Mouse (Mus musculus) heart, adult 18-20 months (tissue): ENCODE results near the gene Map3k1. TPM values are rescaled to one million over a fixed set of nuclear protein-coding genes. Genes with fewer than 3 reads are reported as not detected.

ENCODE experiments used
- DNase-seq, 2 experiments: peaks; one replicate each; pipeline ENCODE4 v3.0.0; 2021 to 2022; ENCODE audit warnings: mixed read lengths in 1 of 2
- long read RNA-seq, 2 experiments: library from polyadenylated mRNA; stranded (forward); transcript quantifications; one replicate each; pipeline ENCODE4 v2.0.0; 2021
- total RNA-seq, 2 experiments: library from RNA; stranded (reverse); gene quantifications; 2 replicates each; pipeline ENCODE4 v1.2.3; 2021

The Map3k1 gene
- total RNA-seq, result 10 to 100 TPM; 17.0 to 19.6 TPM
- long read RNA-seq, experiment 1, partial matches to known transcripts, result 1 of 2 reads
- long read RNA-seq, experiment 1, other reads (novel, unspliced or antisense), result 1 of 2 reads
- long read RNA-seq, experiment 2, partial matches to known transcripts, result 1 of 1 reads
- long read RNA-seq, experiment 2, other reads (novel, unspliced or antisense), result 0 of 1 reads

DNA sequence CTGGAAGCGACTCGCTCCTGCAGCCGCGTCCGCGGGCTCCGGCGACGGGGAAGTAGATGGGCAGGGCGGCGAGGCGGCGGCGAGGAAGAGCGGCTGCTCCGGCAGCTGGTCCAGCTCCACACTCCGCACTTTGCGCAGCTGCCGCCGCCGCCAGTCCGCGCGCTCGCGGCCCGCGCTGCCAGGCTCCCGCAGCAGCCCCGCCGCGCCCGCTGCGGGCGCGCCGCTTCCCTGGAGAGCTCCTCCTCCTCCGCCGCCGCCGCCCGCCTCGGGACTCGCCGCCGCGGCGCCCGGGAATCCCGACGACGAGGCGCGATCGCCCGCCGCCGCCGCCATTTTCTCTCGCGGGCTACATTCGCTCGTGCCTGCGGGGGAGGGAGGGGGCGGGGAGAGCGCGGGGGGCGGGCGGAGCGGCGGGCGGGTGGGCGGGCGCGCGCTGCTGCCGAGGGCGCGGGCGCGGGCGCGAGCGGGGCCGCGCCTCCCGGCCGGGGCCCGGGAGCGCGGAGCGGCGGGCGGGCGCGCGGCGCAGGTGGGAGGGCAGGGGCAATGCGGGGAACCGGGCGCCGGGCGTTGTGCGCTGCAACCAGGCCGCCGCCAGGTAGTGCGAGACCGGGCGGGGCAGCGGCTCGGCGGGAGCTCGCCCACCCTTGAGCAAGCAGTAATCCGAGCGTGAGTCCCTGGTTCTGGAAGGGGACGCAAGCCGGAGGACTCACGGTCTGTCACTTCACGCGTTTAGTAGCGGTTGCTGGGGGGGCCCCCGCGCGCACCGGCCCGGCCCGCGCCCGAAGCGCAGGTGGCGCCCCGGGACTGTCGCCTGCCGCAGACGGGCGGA lies at the start of gene Map3k1:
Map3k1 (minus strand) TSS at position 357 of the 829 bp plus-strand sequence.
- DNase-seq, result peak; percentile 79 to 80

DNA sequence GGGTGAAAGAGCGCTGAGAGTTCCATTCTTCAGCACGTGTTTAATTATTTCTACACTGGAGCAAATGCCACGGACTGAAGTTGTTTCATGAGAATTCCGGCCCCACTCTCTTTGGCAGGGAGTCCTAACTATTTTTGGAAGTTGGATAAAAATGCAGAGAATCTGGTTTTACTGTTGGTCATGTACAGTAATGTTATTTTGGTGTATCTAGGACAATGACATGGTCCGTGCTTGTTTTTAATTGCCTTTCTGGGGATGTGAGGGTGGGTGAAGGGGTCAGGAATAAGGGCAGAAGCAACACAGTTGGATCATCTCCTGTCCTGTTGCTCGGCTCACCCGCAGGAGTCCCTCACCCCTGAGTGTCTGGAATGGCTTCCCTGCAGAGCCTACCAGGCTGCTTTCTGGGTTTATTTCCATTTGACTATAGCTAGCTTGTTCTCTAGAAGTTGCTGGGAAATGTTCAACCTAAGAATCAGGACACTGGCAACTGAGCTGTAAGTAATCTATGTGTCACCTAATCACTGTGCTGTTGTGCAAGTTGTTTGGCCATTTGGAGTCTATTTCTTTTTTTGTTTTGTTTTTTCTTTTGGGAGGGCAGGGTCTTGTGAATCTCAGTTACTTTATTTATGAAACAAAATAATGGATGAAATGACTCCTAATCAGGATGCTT lies 48.1 kb upstream of the Map3k1 start:
- DNase-seq, result no peak

DNA sequence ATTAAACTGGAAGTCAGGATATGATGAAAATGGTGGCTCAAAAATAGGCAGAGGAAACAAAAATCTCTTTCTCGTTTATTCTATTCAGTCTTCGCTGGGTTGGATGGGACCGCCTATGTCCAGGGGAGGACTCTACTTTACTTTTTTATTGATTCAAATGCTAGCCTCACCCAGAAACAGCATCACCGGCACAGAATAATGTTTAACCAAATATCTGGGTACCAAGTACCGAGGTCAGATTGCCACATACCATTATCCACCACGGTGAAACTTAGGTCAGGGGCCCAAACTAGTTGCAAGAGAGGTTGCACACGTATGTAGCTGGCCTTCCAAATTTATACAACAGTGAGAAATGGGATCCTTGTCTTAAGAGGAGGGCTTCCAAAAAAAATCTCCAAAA lies 47.4 kb upstream of the Map3k1 start:
- no peak for DNase-seq

DNA sequence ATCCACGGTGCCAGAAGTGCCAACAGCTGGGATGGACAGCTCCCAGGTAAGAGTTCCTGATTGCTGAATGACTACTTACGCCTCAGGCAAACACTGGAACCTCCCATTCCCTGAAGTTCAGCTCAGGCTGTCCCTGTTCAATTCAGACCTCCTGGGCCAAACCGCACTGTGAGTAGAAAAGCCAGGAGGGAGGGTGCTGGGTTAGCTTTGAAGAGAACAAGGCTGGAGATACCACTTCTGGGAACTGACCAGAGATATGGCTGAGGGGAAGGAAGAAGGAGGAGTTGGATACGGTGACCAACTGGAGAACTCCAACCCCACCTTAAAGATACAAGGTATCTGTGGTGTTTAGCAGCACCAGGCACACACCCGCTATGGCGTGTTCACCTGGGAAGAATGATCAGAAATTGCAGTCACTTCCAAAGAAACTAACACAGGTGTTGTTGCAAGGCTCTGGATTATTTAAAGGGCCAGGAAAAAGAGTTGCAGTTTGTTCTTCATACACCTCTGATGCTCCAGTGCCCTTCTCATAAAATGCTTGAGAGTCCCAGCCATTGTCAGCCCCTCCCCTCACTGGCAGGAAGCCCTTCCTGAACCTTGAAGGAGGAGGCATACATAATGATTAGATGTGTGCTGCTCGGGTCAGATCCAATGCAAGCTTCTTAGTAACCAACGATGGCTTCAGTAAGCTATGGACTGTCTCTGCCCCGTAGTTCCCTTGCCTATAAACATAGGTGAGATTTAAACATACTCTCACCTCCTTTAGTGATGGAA lies 43.8 kb upstream of the Map3k1 start:
- DNase-seq, result no peak

DNA sequence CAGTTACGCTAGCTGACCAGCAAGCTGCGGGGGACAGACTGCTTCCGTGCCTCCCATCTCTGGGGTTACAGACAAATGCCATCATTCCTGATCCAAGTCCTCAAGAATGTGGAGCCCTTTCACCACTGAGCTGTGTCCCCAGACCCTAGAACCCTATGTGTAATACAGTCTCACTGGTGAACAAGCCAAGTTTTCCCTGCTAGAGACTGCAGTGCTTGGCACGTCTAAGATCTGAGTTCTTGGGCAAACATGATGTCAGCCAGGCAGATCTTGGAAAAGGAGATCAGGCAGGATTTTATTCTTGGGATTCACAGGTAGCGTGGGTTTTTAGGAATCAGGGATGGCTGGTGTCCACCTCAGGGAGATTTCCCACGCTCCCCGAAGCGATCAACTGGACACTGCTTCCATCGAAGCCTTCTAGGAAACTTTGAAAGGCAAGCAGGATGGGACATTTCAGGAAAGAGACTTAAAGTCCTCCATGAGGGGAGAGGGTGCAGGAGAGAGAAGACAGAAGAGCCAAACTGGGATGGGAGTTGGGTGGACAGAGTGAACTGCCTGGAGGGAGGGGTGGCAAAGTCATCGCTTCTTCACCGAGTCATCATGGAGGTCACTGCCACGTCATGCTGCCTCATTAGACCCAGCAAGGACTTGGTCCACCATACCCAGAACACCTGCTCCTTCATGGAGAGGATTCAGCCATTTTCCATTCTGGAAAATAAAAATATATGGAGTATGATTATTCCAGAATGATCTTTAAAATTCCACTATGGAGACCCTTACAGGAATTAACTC lies 41.4 kb upstream of the Map3k1 start:
- no peak for DNase-seq

DNA sequence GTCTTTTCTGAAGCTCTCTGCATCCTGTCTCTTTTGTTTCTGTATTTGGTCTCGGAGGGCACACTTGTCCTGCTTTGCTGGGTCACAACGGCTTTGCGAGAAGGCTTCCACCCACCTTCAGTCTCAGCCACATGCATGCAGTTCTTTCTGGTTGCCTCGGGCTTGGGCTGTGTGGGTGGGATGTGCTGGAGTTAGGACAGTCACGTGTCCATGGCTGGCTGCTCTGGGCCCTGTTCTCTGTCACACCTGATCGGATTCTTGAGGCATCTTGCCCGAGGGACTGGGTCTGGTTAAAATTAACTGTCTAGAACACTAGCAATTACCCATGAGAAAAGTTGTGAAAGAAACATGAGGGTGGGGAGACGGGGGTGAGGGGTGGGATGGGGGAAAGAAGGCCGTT lies 36.7 kb upstream of the Map3k1 start:
- DNase-seq, result no peak

DNA sequence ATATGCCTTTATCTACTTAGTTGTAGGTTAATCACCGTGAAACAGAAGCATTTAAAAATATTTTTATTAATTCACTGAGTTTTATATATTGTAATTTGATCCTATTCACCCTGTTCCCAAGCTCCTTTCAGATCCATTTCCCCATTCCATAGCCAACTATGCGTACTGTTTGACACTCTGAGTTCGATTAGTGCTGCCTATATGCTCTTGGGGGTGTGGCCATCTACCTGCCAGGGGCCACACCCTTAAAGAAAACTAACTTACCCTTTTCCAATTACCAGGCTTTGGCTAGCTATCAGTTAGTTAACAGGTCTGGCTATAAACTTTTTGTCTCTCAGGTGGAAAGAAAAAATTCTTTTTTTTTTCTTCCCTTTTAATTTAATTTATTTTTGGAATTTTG lies 35.5 kb upstream of the Map3k1 start:
- no peak for DNase-seq

DNA sequence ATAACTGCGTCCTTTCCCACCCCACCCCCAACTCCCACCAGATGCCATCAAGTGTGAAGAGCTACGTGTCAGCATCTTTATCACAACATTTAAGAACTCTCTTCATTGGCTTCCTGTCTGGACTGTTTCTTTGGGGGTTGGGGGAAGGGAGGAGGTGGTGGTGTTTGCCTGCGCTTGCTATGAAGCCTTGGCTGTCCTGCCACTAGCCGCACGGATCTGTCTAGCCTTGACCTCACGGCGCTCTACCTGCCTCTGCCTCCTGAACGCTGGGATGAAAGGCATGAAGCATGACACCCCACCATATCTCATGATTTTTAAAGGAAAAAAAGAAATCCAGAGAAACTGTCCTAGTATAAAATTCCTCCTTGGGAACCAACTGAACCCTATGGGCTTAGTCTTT lies 27.0 kb upstream of the Map3k1 start:
- no peak for DNase-seq

DNA sequence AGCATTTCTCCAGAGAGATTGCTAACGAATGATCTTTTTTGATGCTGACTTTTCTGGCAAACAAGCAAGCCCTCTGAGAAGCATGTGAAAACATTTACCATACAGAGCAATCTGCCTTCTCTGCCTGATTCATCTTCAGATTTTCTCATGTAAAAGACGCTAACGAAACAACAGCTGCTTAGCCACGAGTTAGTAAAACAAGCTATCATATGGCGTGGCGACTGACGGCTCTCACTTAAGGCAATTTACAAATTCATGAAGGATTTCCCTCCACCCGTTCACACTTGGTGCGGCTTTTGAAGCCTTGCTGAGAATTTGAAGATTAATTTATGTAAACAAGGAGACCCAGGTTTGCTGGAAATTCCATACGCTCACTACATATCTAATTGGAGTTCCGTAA lies 25.8 kb upstream of the Map3k1 start:
- DNase-seq, result no peak

DNA sequence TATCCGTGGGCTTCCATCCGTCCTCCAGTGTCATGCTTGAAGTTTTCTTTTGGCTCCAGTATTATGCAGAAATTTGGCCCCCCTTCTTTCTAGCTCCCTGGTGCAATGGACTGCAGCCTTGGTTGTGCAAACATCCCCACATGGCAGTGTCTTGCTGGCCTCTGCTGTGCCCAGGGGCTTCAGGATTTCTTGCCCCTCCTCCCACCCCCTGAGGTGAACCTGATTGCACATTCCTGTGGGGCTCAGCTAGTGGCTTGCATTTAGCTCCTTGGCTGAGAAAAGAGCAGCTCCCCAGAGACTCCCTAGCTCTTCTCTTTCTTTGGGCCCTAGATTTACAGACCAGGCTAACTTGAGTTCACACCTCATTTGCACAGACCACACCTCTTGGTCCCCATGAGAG lies 20.7 kb upstream of the Map3k1 start:
- DNase-seq, result no peak

DNA sequence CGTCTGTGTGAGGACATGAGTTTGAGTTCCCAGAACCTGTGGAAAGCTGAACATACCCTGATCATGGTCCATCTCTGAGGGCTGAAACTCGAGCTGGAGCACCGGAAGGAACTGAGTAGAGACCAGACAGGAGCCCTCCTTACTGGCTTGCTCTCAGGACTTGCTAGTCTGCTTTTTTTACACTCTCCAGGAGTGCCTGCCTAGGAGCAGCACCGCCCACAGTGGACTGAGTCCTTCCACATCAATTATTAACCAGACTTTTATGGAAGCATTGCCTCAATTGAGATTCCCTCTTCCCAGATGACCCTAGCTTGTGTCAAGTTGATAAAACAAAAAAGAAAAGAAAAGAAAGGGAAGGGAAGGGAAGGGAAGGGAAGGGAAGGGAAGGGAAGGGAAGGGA lies 18.7 kb upstream of the Map3k1 start:
- no peak for DNase-seq

DNA sequence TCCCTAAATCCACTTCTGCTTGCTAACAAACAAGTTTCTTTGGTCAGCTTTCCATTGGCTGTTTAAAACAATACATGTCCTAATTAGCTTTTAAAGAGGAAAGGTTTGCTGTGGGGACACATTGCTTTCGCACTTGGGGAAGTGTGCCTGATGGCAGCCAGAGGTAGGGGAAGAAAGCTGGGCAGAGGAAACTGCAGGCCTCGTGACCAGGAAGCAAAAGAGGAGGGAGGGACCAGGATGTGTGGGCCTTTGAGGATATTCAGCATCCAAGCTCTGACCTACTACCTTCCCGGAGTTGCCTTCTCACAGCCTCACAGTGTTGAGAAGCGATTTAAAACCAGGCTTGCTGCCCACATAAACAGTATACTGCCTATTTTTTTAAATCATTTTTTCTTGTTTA lies 15.4 kb upstream of the Map3k1 start:
- DNase-seq, result no peak

DNA sequence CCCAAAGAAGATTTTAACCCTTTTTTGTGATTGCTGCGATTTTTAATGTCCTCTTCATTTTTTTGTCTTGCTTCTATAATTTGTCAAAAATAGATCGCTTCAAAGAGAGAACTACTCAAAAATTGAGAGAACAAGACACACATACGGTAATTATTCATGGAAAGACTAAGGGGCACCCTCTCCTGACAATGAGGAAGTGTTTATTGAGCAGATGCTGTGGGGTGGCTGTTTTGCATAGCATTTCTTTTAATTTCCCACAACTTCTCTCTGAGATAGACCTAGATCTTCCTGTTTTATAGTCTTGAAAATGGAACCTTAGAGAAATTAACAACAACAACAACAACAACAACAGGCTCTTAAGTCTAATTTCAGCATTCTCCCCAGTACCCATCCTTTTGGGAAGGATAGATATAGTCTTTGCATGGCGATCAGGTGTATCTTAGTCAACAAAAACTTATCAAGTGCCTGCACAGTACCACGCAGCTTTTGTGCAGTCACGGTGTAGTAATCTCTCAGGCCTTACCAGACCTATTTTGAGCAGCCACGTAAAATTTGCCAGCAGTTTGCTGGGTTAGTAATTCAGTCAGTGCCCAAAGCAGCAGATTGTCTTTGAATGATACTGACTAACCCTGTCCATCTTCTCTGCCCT lies 13.1 kb upstream of the Map3k1 start:
- DNase-seq, result no peak

DNA sequence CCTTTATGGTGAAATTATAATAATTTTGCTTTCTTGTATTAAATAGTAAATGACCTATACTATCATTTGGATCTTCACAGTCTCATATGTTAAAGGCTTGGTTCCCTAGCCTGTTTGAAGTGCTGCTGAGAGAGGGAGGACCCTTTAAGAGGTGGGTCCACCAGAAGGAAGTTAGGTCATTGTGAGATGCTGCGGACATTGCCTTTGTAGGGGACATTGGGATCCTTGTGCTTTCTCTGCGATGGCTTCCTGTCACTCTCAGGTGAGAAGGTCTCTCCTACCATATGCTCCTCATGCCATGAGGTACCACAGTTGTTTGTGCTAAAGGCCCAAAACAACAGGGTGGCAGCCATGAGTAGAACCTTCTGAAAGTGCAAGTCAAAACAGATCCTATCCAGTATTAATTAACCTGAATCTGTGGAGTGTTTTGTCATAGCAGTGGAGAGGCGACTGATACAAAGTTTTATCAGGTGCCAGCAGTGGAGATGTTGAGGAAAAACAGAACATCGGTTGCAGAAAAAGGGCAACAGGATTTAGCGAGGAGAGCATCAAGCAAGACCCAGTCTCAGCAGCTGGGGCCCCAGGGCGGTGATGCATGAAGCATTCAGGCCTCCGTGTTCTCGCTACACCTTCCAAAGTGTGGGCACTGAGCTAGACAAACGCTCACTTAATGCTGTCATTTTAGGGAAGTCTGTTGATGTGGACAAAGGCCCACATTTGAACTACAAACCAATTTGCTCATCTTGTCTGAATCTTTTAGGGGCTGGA lies 11.0 kb upstream of the Map3k1 start:
- DNase-seq, result no peak

DNA sequence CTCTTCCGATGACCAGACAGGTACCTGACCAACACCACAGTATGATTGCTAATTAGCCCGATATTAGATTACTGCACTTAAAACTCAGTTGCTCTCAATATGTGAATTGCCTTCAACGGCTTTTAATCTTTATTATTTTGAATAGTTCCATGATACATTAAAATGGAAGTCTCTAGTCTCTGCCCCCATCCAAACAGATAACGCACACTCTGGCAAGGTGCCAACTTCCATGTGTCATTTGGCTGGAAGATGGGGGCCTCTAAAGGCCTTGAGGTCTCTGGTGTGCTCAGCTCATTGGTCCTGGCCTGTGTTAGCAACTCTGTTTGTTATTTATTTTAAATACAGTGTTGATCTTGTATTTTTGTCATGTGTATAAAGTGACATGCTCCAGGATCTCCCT lies 10.3 kb upstream of the Map3k1 start:
- DNase-seq, result no peak

DNA sequence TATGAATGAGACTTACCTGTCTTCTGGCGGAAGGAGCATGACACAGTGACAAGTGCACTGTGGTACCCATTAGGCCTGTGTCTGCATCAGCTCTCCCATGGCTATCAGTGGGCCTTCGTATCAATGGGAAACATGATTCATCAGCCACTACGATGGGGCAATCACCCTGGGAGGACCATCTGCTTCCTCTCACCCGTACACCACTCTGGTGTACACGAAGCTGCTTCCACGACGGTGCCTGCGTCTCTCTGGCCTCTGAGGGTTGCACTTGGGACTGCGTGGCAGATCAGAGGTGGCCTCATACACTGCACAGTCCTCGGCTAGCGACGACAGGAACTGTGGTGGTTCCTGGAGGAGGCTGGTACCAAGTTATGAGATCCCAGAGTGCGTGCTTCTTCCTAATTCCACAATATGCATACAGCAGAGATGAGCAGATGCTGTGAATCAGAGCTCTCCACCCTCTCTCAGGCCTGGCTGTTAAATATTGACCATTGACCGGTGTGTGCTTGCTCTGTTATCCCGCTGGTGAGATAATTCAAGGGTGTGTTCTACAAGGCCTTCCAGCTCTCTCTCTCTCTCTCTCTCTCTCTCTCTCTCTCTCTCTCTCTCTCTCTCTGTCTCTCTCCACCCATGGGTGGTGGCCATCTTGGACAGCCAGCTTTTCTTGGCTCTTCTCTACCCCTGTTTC lies 9.6 kb upstream of the Map3k1 start:
- no peak for DNase-seq

DNA sequence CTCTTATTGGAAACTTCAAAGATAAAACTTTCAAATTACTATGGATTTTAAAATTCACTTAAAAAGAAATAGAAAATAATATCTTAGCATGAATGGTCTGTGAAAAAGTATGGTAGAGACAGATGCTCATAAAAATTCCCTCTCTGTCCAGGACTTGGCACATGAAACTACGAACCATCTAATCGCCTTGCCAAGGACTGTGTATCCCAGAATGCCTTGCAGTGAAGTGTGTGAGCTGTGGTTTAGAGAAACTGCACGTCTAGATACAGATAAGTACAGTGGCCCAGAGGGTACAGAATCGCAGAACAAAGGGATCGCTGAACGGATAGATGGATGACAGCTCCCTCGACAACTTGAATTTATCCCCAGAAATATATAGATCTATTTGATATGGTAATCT lies 9.0 kb upstream of the Map3k1 start:
- DNase-seq, result no peak

DNA sequence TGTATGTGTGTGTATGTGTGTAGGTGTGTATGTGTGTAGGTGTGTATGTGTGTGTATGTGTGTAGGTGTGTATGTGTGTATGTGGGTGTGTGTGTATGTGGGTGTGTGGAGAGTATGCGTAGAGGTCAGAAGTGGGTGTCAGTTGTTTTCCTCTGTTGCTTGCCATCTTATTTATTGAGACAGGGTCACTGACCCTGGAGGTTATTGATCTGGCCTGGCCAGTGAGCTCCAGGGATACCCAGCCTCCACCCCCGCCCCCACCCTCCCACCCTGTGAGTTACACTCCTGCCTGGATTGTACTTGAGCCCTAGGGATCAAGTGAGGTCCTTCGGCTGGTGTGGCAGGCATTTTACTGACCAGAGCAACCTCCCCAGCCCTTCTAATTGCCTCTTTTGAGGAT lies 7.6 kb upstream of the Map3k1 start:
- no peak for DNase-seq

DNA sequence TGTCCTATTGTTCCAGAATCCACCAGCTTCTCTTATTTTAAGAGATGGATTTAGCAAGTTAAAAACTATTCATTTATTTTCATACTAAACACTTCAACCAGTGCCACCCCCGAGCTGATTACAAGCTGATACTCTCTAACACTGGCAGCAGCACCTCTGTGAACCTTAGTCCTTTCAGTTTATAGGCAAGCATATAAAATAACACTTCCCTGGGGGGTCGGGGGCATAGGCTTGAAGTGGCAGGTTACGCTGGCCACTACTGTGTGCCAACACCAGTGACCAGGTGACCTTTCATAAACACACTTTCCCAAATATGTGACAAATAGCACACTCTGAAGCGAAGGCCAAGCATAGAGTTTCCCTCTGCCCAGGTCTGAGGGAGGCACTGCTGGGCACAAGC lies 6.7 kb upstream of the Map3k1 start:
- DNase-seq, result no peak

DNA sequence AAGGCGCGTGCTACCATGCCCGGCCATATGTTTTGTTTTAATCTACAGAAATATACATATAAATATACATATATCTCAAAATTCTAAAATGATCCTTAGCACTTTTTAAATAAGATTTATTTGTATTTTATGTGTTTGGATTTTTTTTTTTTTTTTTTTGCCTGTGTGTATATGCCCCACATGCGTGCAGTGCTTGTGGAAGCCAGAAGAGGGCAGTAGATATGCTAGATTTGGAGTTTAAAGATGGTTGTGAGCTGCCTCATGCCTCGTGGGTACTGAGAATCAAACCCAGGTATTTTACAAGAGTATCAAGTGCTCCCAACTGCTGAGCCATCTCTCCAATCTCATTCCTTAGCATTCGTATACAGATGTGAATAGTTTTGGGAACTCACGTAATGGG lies 6.2 kb upstream of the Map3k1 start:
- no peak for DNase-seq
